11 mouse cellular contexts compared by ENCODE assay signal in the genomic region with DNA sequence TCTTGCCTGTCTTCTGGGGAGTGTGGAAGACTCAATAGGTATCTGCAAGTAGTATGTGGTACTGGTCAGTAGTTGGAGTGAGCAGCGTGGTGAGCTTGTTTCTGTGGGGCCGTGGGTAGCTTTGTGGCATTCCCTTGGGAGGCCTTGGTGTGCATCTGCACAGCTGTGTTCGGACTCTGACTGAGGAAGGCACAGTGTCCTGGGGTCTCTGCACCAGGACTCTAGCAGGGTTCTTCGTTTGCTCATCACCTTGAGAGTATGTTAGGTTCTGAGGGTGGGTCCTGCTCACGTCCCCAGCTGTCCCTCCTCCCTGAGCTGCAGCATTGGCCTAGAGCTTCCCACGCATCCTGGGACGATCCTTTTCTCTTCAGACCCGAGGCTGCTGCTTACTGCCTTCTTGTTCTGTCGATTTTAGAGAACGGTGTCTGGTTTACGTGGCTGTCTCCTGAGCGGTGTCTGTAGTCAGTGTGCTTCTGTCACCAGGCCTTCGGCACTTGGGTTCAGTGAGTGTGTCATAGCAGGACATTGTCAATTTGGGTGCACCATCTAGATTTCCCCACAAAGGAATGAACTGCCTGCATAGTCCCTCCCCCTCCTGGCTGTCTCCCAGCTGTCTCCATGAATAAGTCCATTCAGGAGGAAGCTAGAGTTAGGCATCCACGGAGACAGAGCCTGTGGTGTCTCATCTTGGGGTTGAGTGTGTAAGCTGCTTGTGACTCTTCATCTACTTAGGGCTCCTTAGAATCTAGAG. TPM values are rescaled to one million over a fixed set of nuclear protein-coding genes. Genes with fewer than 3 reads are reported as not detected.
A peak's percentile ranks its signal among the peaks of the same experiment; 100 is the strongest.
DNase-seq lines count a peak whose midpoint lies in the region; ATAC-seq lines count a peak whose summit lies in the region.
"Had no signal": no experiment of that assay in that cellular context is flagged by ENCODE, and none has a peak within 500 bp of the region (broad histone marks: within the 10 kb centered on the region; RNA-seq: fewer than 3 reads in every experiment).

No protein-coding gene starts in this region.

- no peak for ATAC-seq in megakaryocyte, adult 5-6 weeks (ENCODE audit: poor library complexity, severe bottlenecking)
- ATAC-seq in hindbrain, embryonic 13.5 days (ENCODE audit: low FRiP score) = peak; percentile 40; the same call in 1 of the 2 replicates
- peak; percentile 53; the same call in 1 of the 2 replicates for ATAC-seq in neural tube, embryonic 15.5 days (ENCODE audit: low FRiP score)
- no peak for ATAC-seq in liver, embryonic 11.5 days (replicated peaks; ENCODE audit: low FRiP score)

- H3K9ac ChIP-seq in hindbrain, embryonic 13.5 days = no peak overlapping the region
- H3K9ac ChIP-seq in neural tube, embryonic 15.5 days (replicated peaks) = no peak overlapping the region
- H3K9ac ChIP-seq in liver, embryonic 11.5 days (ENCODE audit: low read depth, low read length) = no peak overlapping the region

- 69% methylated on average over 14 of the region's 14 CpGs for WGBS in hindbrain, embryonic 13.5 days
- WGBS in neural tube, embryonic 15.5 days = 68% methylated on average over 14 of the region's 14 CpGs
- WGBS in liver, embryonic 11.5 days = 88% methylated on average over 14 of the region's 14 CpGs

- peak; percentile 74 for DNase-seq in cerebellum, adult 9-10 months
- no peak for DNase-seq in cerebellum, adult 8-10 months
- no peak for DNase-seq in urinary bladder, adult 2 months (ENCODE audit: low spot score)
- DNase-seq in liver, embryonic 11.5 days (ENCODE audit: low spot score) = no peak

- no peak overlapping the region for H3K4me2 ChIP-seq in hindbrain, embryonic 13.5 days
- no peak overlapping the region for H3K4me2 ChIP-seq in neural tube, embryonic 15.5 days
- H3K4me2 ChIP-seq in liver, embryonic 11.5 days = no peak overlapping the region

- H3K27ac ChIP-seq in hindbrain, embryonic 13.5 days = peak overlapping the region; percentile 72
- H3K27ac ChIP-seq in neural tube, embryonic 15.5 days (replicated peaks) = peak overlapping the region; percentile 63
- no peak overlapping the region for H3K27ac ChIP-seq in liver, embryonic 11.5 days (ENCODE audit: low read depth, low read length)

- peaks cover 49% of the 10 kb centered on the region for H3K4me1 ChIP-seq in megakaryocyte, embryonic 14.5 days
- peaks cover 24% of the 10 kb centered on the region for H3K4me1 ChIP-seq in hindbrain, embryonic 13.5 days (replicated peaks)
- peaks cover 19% of the 10 kb centered on the region for H3K4me1 ChIP-seq in neural tube, embryonic 15.5 days
- H3K4me1 ChIP-seq in liver, embryonic 11.5 days (replicated peaks; ENCODE audit: control insufficient read depth, insufficient read depth, low read length) = no peaks in the 10 kb centered on the region

- H3K27me3 ChIP-seq in megakaryocyte, embryonic 14.5 days (replicated peaks) = no peaks in the 10 kb centered on the region
- H3K27me3 ChIP-seq in hindbrain, embryonic 13.5 days = no peaks in the 10 kb centered on the region
- no peaks in the 10 kb centered on the region for H3K27me3 ChIP-seq in neural tube, embryonic 15.5 days (replicated peaks)
- no peaks in the 10 kb centered on the region for H3K27me3 ChIP-seq in liver, embryonic 11.5 days (replicated peaks; ENCODE audit: control insufficient read depth, insufficient read depth, low read length)

- no peaks in the 10 kb centered on the region for H3K9me3 ChIP-seq in megakaryocyte, embryonic 14.5 days
- H3K9me3 ChIP-seq in hindbrain, embryonic 13.5 days = no peaks in the 10 kb centered on the region
- no peaks in the 10 kb centered on the region for H3K9me3 ChIP-seq in neural tube, embryonic 15.5 days (replicated peaks)
- H3K9me3 ChIP-seq in liver, embryonic 11.5 days (ENCODE audit: control insufficient read depth, low read length) = no peaks in the 10 kb centered on the region

- peaks cover 85% of the 10 kb centered on the region for H3K36me3 ChIP-seq in megakaryocyte, embryonic 14.5 days (replicated peaks; ENCODE audit: low read length)
- H3K36me3 ChIP-seq in hindbrain, embryonic 13.5 days = peaks cover 60% of the 10 kb centered on the region
- H3K36me3 ChIP-seq in neural tube, embryonic 15.5 days = peaks cover 31% of the 10 kb centered on the region
- peaks cover 7% of the 10 kb centered on the region; the same call in 1 of the 2 replicates for H3K36me3 ChIP-seq in liver, embryonic 11.5 days (ENCODE audit: control insufficient read depth, insufficient read depth, low read length)

- peak overlapping the region; percentile 35 for H3K4me3 ChIP-seq in megakaryocyte, embryonic 14.5 days (replicated peaks)
- no peak overlapping the region for H3K4me3 ChIP-seq in hindbrain, embryonic 13.5 days
- H3K4me3 ChIP-seq in neural tube, embryonic 15.5 days (replicated peaks) = no peak overlapping the region
- no peak overlapping the region for H3K4me3 ChIP-seq in liver, embryonic 11.5 days (ENCODE audit: low read depth, low read length)

RNA-seq across cellular contexts. Expression of a gene that starts 42.4 kb away (rescaled TPM):
- not detected in 2 replicates for polyA plus RNA-seq in megakaryocyte, embryonic 14.5 days (2012; ENCODE audit: insufficient read depth, low replicate concordance)
- total RNA-seq in megakaryocyte, adult 5-6 weeks (2015) = not detected in 2 replicates
- not detected in 2 replicates for total RNA-seq in megakaryocyte, adult 5-6 weeks (2017)
- 0.39 and 0.44 TPM in 2 replicates for polyA plus RNA-seq in hindbrain, embryonic 13.5 days (2015; fragmentation: Nextera tagmentation; extraction: Ambion mirVana)
- polyA plus RNA-seq in neural tube, embryonic 15.5 days (2015; fragmentation: Nextera tagmentation; extraction: Ambion mirVana) = 0.61 and 0.67 TPM in 2 replicates
- polyA plus RNA-seq in urinary bladder, adult 2 months (2012; rRNA removed) = 0.09 TPM in 1 of 2 replicates, not detected in the other
- polyA plus RNA-seq in liver, embryonic 11.5 days (2014; fragmentation: Nextera tagmentation; extraction: Ambion mirVana) = not detected in 2 replicates
- total RNA-seq: hematopoietic stem cell, adult 5-6 weeks; liver, adult 2 months had no signal
- polyA plus RNA-seq: liver, adult 2 months; small intestine, adult 2 months had no signal

Comparison
In these comparisons a context has a peak if more than half of its experiments do, and no peak if none do; other contexts are left out.
1. ATAC-seq: peak in hindbrain, embryonic 13.5 days (single experiment) and neural tube, embryonic 15.5 days (single experiment); none in megakaryocyte, adult 5-6 weeks (single experiment) and liver, embryonic 11.5 days (single experiment).